Mouse (Mus musculus) gastrocnemius, postnatal 10 days (tissue): Measurements from ENCODE around the gene Selenok. TPM values are rescaled to one million over a fixed set of nuclear protein-coding genes. Genes with fewer than 3 reads are reported as not detected.

Experiments
- DNase-seq: peaks from one replicate; pipeline ENCODE4 v3.0.0; 2021; ENCODE audit warnings: mixed read lengths
- long read RNA-seq, 2 experiments: library from polyadenylated mRNA; stranded (forward); transcript quantifications; one replicate each; pipeline ENCODE4 v2.0.0; 2021
- total RNA-seq, 2 experiments: library from RNA; stranded (reverse); gene quantifications; 2 replicates each; pipeline ENCODE4 v1.2.3; 2021

The Selenok gene
- 10 to 100 TPM; 58.3 to 58.5 TPM for total RNA-seq
- long read RNA-seq, experiment 1, transcript Selenok-201 (5 exons, 1,678 nt) = major isoform, 82 of 84 reads
- long read RNA-seq, experiment 1, partial matches to known transcripts = 0 of 84 reads
- long read RNA-seq, experiment 1, other reads (novel, unspliced or antisense) = 2 of 84 reads
- long read RNA-seq, experiment 2, transcript Selenok-201 (5 exons, 1,678 nt) = major isoform, 95 of 98 reads
- long read RNA-seq, experiment 2, partial matches to known transcripts = 3 of 98 reads
- long read RNA-seq, experiment 2, other reads (novel, unspliced or antisense) = 0 of 98 reads

DNA sequence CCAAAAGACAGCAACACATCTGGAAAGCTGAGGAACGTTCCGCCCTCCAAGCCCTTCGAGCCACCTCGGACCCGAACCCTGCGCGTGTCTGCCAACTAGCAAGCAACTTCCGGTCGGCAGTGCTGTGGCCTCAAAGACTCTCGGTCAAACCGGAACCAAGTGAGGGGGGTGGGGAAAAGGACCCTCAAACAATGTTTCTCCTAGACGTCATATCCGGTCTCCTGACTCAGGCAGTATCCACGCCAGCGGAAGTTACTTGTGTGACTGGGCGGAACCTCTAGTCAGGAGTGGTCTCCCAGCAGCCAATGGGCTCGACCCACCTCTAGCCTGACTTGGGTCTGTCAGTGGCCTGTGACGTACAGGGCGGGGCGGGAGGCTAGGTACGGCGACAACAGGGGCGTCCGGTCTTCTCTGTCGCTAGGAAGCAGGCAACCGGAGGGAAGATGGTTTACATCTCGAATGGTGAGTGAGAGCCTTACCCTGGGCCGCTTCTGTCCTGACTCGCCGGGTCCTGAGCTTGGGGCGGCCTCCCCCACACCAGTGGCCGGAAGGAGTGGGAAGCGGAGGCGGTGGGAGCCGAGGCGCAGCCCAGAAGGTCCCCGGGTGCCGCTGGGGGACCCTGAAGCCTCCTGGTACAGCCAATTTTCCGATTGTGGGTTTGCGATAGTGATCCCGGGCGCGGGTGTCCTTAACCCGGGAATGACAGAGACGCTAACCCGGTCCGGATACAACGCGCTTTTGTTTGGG lies at the start of gene Selenok:
Selenok (plus strand) TSS at position 234 of the 747 bp plus-strand sequence.
- DNase-seq = peak; percentile 85

DNA sequence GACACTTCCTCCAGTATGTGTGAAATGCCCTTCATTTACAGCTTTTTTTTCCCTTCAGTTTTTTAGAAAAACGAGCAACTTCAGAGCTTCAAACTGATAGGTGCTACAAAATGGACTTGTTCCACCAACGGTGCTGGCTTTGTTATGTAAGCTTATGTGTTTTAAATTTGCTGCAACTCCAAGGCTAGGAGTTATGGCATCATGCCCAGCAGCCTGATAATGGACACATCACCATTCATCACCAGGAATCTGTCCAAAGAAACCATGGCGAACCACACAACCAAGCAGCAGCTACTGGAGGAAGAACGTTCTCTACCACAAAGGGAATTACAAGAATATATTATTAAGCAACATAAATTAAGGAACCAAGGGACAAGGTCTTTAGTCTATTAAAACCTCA lies 39.1 kb upstream of the Selenok start:
- DNase-seq = no peak

- DNase-seq = no peak
These were observed 32.6 kb upstream of the Selenok start for GRCm38 (mm10) chr14:29935516-29935915.

GRCm38 (mm10) chr14:29937466-29937865 lies 30.6 kb upstream of the Selenok start:
- no peak for DNase-seq

- no peak for DNase-seq
These were observed 28.4 kb upstream of the Selenok start for GRCm38 (mm10) chr14:29939600-29940312.

DNA sequence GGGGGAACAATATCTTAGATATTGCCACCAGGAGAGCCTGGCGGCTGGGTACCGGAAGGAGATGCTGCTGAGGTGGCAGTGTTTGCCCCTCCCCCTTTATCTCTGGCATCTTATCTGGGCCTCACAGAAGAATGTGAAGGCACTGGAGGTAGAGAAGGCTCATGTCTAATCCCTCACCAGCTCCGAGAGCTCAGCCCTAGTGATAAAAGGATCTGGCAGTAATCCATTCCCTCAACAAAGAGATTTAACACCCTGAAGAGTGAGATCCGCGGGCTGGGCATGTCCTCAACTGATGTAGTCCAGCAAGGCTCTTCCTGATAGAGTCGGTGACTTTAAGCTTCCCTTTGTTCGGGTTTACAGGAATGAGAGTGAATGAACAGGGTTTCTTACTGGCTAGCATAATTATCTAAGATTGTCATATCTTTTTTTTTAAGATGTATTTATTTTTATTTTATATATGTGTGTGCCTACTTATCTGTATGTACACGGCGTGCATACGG lies 27.7 kb upstream of the Selenok start:
- no peak for DNase-seq

DNA sequence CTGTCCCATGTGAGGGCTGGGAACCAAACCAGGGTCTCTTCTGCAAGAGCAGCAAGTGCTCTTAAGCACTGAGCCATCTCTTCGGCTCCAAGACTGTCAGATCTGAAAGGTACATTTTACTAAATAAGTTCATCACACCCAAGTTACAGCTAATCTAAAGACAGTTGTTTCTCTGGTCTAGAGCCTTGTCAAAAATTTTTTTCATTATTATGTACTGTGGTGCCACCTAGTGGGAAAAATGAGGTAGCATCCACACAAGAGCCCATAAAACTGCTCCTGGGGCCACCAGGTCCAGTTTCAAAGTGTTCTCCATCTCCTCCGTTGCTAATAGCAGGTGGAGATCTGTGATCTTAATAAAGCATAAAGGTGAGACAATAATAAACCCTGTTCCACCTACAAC lies 27.2 kb upstream of the Selenok start:
- peak; percentile 28 for DNase-seq

GRCm38 (mm10) chr14:29946761-29947309 lies 21.3 kb upstream of the Selenok start:
- no peak for DNase-seq

- DNase-seq = no peak
These were observed 17.3 kb upstream of the Selenok start for GRCm38 (mm10) chr14:29950805-29951204.

GRCm38 (mm10) chr14:29957393-29957792 lies 10.7 kb upstream of the Selenok start:
- DNase-seq = no peak

GRCm38 (mm10) chr14:29967611-29968010 lies 497 bp upstream of the Selenok start:
- no peak for DNase-seq

DNA sequence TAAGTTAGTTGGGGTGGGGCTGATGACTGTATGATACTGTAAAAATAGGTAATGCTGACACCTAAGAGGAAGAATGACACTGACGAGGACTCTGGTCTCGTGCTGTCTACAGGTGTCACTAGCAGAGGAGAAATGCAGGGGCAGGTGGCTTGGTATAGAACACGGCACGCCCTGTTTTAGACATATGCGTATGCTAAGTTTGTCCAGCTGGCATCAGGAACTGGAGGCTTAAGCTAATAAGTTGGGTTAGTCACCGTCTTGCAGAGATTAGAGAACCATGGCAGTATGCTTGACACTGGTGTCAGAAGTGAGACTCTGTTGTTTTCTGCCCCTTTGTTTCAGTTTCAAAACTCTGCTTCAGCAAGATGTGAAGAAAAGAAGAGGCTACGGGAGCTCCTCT lies 3.3 kb downstream of the Selenok start:
- DNase-seq = no peak

- no peak for DNase-seq
These were observed 3.9 kb downstream of the Selenok start for GRCm38 (mm10) chr14:29971993-29972392.

GRCm38 (mm10) chr14:29976927-29977326 lies 8.8 kb downstream of the Selenok start:
- DNase-seq = no peak

GRCm38 (mm10) chr14:29978254-29979204 lies 10.4 kb downstream of the Selenok start, which contains the start of gene Actr8:
TSS of gene Actr8 (plus strand) at chr14:29978337.
- peak; percentile 95 for DNase-seq

GRCm38 (mm10) chr14:29980447-29981205 lies 12.5 kb downstream of the Selenok start:
- DNase-seq = no peak

DNA sequence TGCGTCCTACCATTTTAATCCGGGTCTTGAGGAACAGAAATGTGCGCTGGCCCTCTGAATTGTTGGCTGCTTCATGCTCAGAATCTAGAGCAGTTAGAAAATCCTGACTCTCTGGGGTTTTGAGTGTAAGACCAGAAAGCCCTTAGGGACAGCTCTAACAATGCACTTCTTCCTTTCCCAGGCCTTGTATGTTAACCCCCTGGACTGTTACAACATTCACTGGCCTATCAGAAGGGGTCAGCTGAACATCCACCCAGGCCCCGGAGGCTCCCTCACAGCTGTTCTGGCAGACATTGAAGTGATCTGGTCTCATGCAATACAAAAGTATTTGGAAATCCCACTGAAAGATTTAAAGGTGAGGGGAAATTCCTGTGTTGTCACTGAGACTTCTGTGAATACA lies 18.0 kb downstream of the Selenok start:
- DNase-seq = no peak

DNA sequence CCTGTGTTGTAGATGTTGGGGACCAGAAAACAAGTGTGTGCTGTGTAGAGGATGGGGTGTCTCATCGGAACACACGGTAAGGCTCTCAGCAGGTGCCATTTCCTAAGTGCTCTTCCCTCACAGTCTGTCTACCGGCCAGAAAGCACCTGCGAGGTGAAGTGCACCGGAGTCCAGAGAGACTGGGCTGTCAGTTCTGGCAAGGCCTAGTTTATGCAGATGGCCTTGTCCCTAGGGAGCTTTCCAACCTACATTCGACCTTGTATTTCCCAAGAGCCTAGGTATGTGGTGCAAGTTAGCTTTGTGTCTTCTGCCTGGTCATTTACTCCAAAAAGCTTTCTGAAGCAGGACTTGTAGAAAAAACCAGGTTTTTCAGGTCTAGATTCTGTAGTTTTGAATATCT lies 19.2 kb downstream of the Selenok start:
- no peak for DNase-seq

- DNase-seq = no peak
These were observed 19.6 kb downstream of the Selenok start for GRCm38 (mm10) chr14:29987739-29988138.

DNA sequence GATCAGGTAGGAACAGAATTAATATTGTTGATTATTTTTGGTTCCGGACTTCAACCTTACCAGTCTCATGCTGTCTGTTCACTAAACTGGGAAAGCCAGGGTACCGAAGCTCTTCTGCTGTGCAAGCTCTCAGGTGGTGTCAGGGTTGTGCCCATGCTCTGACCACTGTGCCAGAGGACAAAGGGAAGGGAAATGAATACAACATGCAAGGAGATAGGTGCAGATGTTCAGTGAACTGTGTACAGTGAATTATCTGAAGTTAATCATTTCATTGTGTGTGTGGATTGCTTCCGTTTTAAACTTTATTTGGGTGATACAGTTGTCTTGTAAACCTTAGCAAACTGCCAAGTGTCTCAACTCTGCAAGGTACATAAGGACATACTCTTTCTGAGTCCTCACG lies 20.2 kb downstream of the Selenok start:
- no peak for DNase-seq

- no peak for DNase-seq
These were observed 26.9 kb downstream of the Selenok start for GRCm38 (mm10) chr14:29994976-29995375.
